Mouse (Mus musculus): Measurements from ENCODE around the gene Rbm19.

DNA sequence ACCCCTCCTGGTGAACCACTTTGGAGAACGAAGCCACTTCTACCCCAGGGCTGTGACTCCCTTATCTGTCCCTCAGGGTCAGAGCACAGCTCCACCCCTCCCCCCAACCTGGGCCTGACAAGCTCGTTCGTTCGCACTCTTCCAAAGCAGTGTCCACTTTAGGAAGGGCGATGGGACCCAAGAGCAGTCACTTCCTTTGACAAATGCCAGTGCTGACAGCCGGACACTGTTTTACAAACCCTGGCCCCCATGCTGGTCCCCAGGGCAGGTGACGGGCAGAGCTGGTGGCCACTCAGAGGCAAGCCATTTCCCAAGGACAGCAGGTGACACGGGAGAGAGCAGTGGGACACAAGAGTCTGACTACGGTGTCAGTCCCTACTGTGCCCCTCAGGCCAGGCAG, 36.2 kb upstream of the Rbm19 start:
- TF ChIP-seq EP300 (optimal IDR thresholded peaks at IDR 0.05): no peak
- TF ChIP-seq CTCF (IDR thresholded peaks at IDR 0.05; ENCODE audit: low read depth): no peak

All from stomach, postnatal 0 days (tissue).